Mouse (Mus musculus): ENCODE measurements around the gene Dram2. TPM values are rescaled to one million over a fixed set of nuclear protein-coding genes. Genes with fewer than 3 reads are reported as not detected.

The Dram2 gene
- polyA plus RNA-seq (2015; fragmentation: Nextera tagmentation; extraction: Ambion mirVana): 111 and 118 TPM in 2 replicates

DNA sequence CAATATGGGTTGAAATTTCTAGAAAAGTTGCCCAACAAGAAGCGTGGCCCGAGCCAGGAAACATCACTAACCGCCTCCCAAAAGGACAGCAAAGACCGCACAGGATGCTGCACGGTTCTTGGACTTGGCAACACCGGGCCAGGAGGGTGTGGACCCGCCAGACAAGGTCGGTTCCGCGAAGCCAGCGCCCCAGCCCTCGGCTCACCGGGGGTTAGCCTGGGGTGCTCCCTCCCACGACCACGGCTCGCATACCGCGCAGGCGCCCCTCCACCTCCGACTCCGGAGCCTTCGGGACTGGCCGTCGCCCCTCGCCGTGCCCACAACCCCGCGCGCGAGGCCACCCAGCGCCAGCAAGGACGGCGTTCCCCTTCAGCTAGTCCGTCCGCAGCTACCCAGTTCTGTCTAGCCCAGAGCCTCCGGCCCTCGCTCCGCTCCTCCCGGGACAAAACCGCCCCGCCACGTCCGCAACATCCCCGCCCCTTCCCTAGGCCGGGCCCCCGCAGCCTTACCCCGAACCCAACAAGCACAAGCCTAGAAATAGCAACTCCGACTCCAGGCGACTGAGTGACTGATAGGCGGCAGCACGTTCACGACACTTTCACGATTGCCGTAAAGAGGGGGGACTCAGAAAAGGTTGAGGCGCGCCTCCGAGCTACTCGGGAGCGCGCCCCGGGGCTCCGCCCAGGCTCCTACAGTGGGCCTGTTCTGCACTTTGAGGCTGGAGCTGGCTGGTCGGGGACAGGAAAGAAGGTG lies at the start of gene Dram2, which contains the start of gene Cept1:
TSS of gene Dram2 (plus strand) at position 628 of the 753 bp plus-strand sequence.
TSS of gene Cept1 (minus strand) at position 632 of the 753 bp plus-strand sequence.
- Histone ChIP-seq H3K27me3 (ENCODE audit: insufficient read depth, low read length) (no peaks in the 10 kb centered on the region), H3K36me3 (ENCODE audit: insufficient read depth, low read length) (peaks cover 4% of the 10 kb centered on the region; the same call in 1 of the 2 replicates), H3K4me1 (replicated peaks; ENCODE audit: insufficient read depth, low read length) (peaks cover 10% of the 10 kb centered on the region), H3K4me3 (replicated peaks; ENCODE audit: low read depth, low read length) (peak within 1 kb of the TSS; percentile 88), H3K27ac (peak within 1 kb of the TSS; percentile 98), H3K4me2 (ENCODE audit: low read length) (peak within 1 kb of the TSS; percentile 65), H3K9ac (ENCODE audit: low read depth, low read length) (peak within 1 kb of the TSS; percentile 85), H3K9me3 (replicated peaks; ENCODE audit: low read length) (no peaks in the 10 kb centered on the region)
- peak; percentile 26; the same call in 1 of the 2 replicates for TF ChIP-seq CTCF (IDR thresholded peaks at IDR 0.05; ENCODE audit: low read depth)
- ATAC-seq (replicated peaks; ENCODE audit: low FRiP score, low read depth) (peak; percentile 97), DNase-seq (ENCODE audit: low spot score) (peak; percentile 97)
- WGBS: under 1% methylated on average over 63 of the region's 63 CpGs

DNA sequence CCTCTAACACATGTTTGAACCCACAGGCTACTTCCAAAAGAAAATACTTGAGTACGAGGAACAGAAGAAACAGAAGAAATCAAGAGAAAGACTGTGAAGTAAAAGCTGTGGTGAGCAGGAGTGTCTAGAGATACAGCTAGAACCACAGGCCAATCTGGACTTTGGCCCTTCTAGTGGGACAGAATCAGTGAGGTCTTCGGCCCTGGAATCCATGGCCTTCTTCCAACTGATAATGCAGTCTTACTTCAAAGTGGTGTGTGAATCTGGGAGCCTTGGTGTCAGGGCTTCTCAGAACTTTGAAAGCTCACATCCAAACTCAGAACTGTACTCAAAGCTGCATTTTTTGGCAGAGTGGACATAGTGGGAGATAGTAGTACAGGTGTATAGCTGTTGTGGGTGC lies 47.1 kb upstream of the Dram2 start:
- ATAC-seq (replicated peaks; ENCODE audit: low FRiP score, low read depth): no peak
- H3K4me1 ChIP-seq (replicated peaks; ENCODE audit: insufficient read depth, low read length): no peaks in the 10 kb centered on the region
- no peak for DNase-seq (ENCODE audit: low spot score)
- H3K9me3 ChIP-seq (replicated peaks; ENCODE audit: low read length): no peaks in the 10 kb centered on the region
- TF ChIP-seq CTCF (IDR thresholded peaks at IDR 0.05; ENCODE audit: low read depth): no peak
- H3K4me3 ChIP-seq (replicated peaks; ENCODE audit: low read depth, low read length): no peak overlapping the region
- no peaks in the 10 kb centered on the region for H3K27me3 ChIP-seq (ENCODE audit: insufficient read depth, low read length)
- no peak overlapping the region for H3K27ac ChIP-seq
- H3K4me2 ChIP-seq (ENCODE audit: low read length): no peak overlapping the region
- H3K36me3 ChIP-seq (ENCODE audit: insufficient read depth, low read length): peaks cover 25% of the 10 kb centered on the region
- 91% methylated on average over 2 of the region's 2 CpGs for WGBS
- H3K9ac ChIP-seq (ENCODE audit: low read depth, low read length): no peak overlapping the region

- Histone ChIP-seq H3K9ac (ENCODE audit: low read depth, low read length) (no peak overlapping the region), H3K4me3 (replicated peaks; ENCODE audit: low read depth, low read length) (no peak overlapping the region), H3K9me3 (replicated peaks; ENCODE audit: low read length) (no peaks in the 10 kb centered on the region), H3K4me2 (ENCODE audit: low read length) (no peak overlapping the region), H3K4me1 (replicated peaks; ENCODE audit: insufficient read depth, low read length) (no peaks in the 10 kb centered on the region), H3K27ac (no peak overlapping the region), H3K36me3 (ENCODE audit: insufficient read depth, low read length) (peaks cover 25% of the 10 kb centered on the region), H3K27me3 (ENCODE audit: insufficient read depth, low read length) (no peaks in the 10 kb centered on the region)
- no peak for TF ChIP-seq CTCF (IDR thresholded peaks at IDR 0.05; ENCODE audit: low read depth)
- ATAC-seq (replicated peaks; ENCODE audit: low FRiP score, low read depth) (no peak), DNase-seq (ENCODE audit: low spot score) (no peak)
- WGBS: 89% methylated on average over 2 of the region's 2 CpGs
Observed at GRCm38 (mm10) chr3:106502892-106503291, 44.7 kb upstream of the Dram2 start.

- no peak for DNase-seq (ENCODE audit: low spot score)
- no peak overlapping the region for H3K9ac ChIP-seq (ENCODE audit: low read depth, low read length)
- no peak overlapping the region for H3K4me3 ChIP-seq (replicated peaks; ENCODE audit: low read depth, low read length)
- no peak overlapping the region for H3K4me2 ChIP-seq (ENCODE audit: low read length)
- no peak for ATAC-seq (replicated peaks; ENCODE audit: low FRiP score, low read depth)
- H3K9me3 ChIP-seq (replicated peaks; ENCODE audit: low read length): no peaks in the 10 kb centered on the region
- H3K36me3 ChIP-seq (ENCODE audit: insufficient read depth, low read length): 0 out of 2 replicates have a peak, but pooled peaks cover 5% of the 10 kb centered on the region
- no peak overlapping the region for H3K27ac ChIP-seq
- WGBS: 91% methylated on average over 1 of the region's 1 CpGs
- no peaks in the 10 kb centered on the region for H3K4me1 ChIP-seq (replicated peaks; ENCODE audit: insufficient read depth, low read length)
- TF ChIP-seq CTCF (IDR thresholded peaks at IDR 0.05; ENCODE audit: low read depth): no peak
- H3K27me3 ChIP-seq (ENCODE audit: insufficient read depth, low read length): no peaks in the 10 kb centered on the region
Observed at GRCm38 (mm10) chr3:106510669-106511068, 36.9 kb upstream of the Dram2 start.

DNA sequence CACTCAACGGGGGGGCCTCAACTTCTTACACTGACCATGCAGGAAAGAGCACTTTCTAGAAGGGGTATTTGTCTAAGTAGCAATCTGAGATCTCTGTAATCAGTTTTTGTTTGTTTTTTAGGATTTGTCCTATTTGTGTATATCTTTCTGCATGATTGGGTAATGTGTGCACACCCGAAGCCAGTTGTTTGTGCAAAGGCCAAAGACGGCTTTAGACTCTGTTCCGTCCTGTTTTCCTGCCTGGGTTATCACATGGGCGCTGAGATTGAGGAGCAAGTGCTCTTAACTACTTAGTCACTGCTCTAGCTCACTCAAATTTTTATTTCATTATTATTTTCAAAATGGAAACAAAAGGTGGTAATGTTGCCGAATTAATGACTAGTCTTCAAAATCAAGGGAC lies 32.6 kb upstream of the Dram2 start:
- H3K27me3 ChIP-seq (ENCODE audit: insufficient read depth, low read length): no peaks in the 10 kb centered on the region
- H3K27ac ChIP-seq: no peak overlapping the region
- no peak overlapping the region for H3K9ac ChIP-seq (ENCODE audit: low read depth, low read length)
- DNase-seq (ENCODE audit: low spot score) (no peak), ATAC-seq (replicated peaks; ENCODE audit: low FRiP score, low read depth) (no peak)
- H3K36me3 ChIP-seq (ENCODE audit: insufficient read depth, low read length): 0 out of 2 replicates have a peak, but pooled peaks cover 5% of the 10 kb centered on the region
- H3K4me3 ChIP-seq (replicated peaks; ENCODE audit: low read depth, low read length): no peak overlapping the region
- no peak for TF ChIP-seq CTCF (IDR thresholded peaks at IDR 0.05; ENCODE audit: low read depth)
- no peak overlapping the region for H3K4me2 ChIP-seq (ENCODE audit: low read length)
- WGBS: 83% methylated on average over 6 of the region's 6 CpGs
- H3K9me3 ChIP-seq (replicated peaks; ENCODE audit: low read length): no peaks in the 10 kb centered on the region
- no peaks in the 10 kb centered on the region for H3K4me1 ChIP-seq (replicated peaks; ENCODE audit: insufficient read depth, low read length)

DNA sequence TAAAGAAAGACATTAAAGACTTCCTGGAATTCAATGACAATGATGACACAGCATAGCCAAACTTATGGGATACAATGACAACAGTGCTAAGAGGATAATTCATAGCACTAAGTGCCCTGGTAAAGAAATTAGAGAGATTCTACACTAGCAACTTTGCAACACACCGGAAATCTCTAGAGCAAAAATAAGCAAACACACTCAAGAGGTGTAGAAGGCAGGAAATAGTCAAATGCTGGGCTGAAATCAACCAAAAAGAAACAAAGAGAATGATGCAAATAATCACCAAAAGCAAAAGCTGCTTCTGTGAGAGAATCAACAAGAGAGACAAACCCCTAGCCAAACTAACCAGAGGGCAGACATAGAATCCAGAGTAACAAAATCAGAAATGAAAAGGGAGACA lies 24.9 kb upstream of the Dram2 start:
- 91% methylated on average over 1 of the region's 1 CpGs for WGBS
- H3K9me3 ChIP-seq (replicated peaks; ENCODE audit: low read length): no peaks in the 10 kb centered on the region
- TF ChIP-seq CTCF (IDR thresholded peaks at IDR 0.05; ENCODE audit: low read depth): no peak
- no peaks in the 10 kb centered on the region for H3K27me3 ChIP-seq (ENCODE audit: insufficient read depth, low read length)
- no peak overlapping the region for H3K9ac ChIP-seq (ENCODE audit: low read depth, low read length)
- no peak overlapping the region for H3K27ac ChIP-seq
- no peaks in the 10 kb centered on the region for H3K4me1 ChIP-seq (replicated peaks; ENCODE audit: insufficient read depth, low read length)
- no peak overlapping the region for H3K4me3 ChIP-seq (replicated peaks; ENCODE audit: low read depth, low read length)
- H3K4me2 ChIP-seq (ENCODE audit: low read length): no peak overlapping the region
- DNase-seq (ENCODE audit: low spot score) (no peak), ATAC-seq (replicated peaks; ENCODE audit: low FRiP score, low read depth) (no peak)
- no peaks in the 10 kb centered on the region for H3K36me3 ChIP-seq (ENCODE audit: insufficient read depth, low read length)

Measured in kidney, postnatal 0 days (tissue).